Mouse (Mus musculus) limb, embryonic 11.5 days (tissue): Measurements from ENCODE around the gene Macrod1. TPM values are rescaled to one million over a fixed set of nuclear protein-coding genes. Genes with fewer than 3 reads are reported as not detected.
A peak's percentile ranks its signal among the peaks of the same experiment; 100 is the strongest.

Source experiments
- ATAC-seq: fragments of 200-750 bp; cut with Nextera tagmentation; 2 replicates; pipeline ENCODE4 v1.8.0; 2017; ENCODE audit warnings: low read depth; ENCODE audit not compliant: insufficient number of reproducible peaks, low FRiP score, low TSS enrichment
- DNase-seq: peaks from one replicate; pipeline ENCODE4 v3.0.0-alpha.2; 2015; ENCODE audit warnings: low spot score
- H3K27ac ChIP-seq: fragments of 300-500 bp; sonication (generic); replicated peaks from 2 replicates; pipeline ENCODE4 v1.5.1; 2014; ENCODE audit warnings: low read depth, mild to moderate bottlenecking, low read length
- H3K27me3 ChIP-seq: fragments of 300-500 bp; sonication (generic); 2 replicates; pipeline ENCODE4 v1.6.1; 2014; ENCODE audit warnings: mild to moderate bottlenecking, low read length, mixed read lengths; ENCODE audit not compliant: control insufficient read depth, insufficient read depth
- H3K36me3 ChIP-seq: fragments of 300-500 bp; sonication (generic); 2 replicates; pipeline ENCODE4 v1.6.1; 2014; ENCODE audit warnings: mild to moderate bottlenecking, low read length, moderate library complexity, mixed read lengths; ENCODE audit not compliant: control insufficient read depth, insufficient read depth
- H3K4me1 ChIP-seq: fragments of 300-500 bp; sonication (generic); 2 replicates; pipeline ENCODE4 v1.6.1; 2014; ENCODE audit warnings: low read length, mixed read lengths; ENCODE audit not compliant: control insufficient read depth, insufficient read depth
- H3K4me2 ChIP-seq: fragments of 300-500 bp; sonication (generic); 2 replicates; pipeline ENCODE4 v1.6.1; 2014; ENCODE audit warnings: low read depth, mild to moderate bottlenecking, moderate library complexity; ENCODE audit not compliant: severe bottlenecking
- H3K4me3 ChIP-seq: fragments of 300-500 bp; sonication (generic); 2 replicates; pipeline ENCODE4 v1.5.1; 2014; ENCODE audit warnings: low read depth, low read length
- H3K9ac ChIP-seq: fragments of 300-500 bp; sonication (generic); 2 replicates; pipeline ENCODE4 v1.6.1; 2014; ENCODE audit warnings: mild to moderate bottlenecking, low read length
- H3K9me3 ChIP-seq: fragments of 300-500 bp; sonication (generic); 2 replicates; pipeline ENCODE4 v1.6.1; 2016; ENCODE audit warnings: low read length; ENCODE audit not compliant: control insufficient read depth
- WGBS: fragments of 180-500 bp; shearing (Covaris S2); extraction: QIAGEN DNeasy Blood & Tissue Kit; methylation state at CpG from one replicate; pipeline ENCODE4 v1.1.7; 2014; 5-methylcytosine and 5-hydroxymethylcytosine counted together
- polyA plus RNA-seq: library from polyadenylated mRNA; unstranded; fragments of >200 nt; fragmentation: Nextera tagmentation; extraction: Ambion mirVana; gene quantifications from 2 replicates; pipeline ENCODE4 v1.2.1, GENCODE M21; 2014

Macrod1 gene
- polyA plus RNA-seq, 1 experiment from 2014 or later, result 4.1 TPM

GRCm38 (mm10) chr19:7062110-7062509 lies 5.5 kb downstream of the Macrod1 start:
- no peak for DNase-seq
- Histone ChIP-seq H3K4me3 (no peak overlapping the region), H3K27ac (no peak overlapping the region), H3K27me3 (peaks cover 5% of the 10 kb centered on the region), H3K4me1 (peaks cover 20% of the 10 kb centered on the region; the same call in 1 of the 2 replicates), H3K9me3 (no peaks in the 10 kb centered on the region), H3K9ac (no peak overlapping the region), H3K36me3 (no peaks in the 10 kb centered on the region), H3K4me2 (no peak overlapping the region)
- 84% methylated on average over 5 of the region's 5 CpGs for WGBS
- no peak for ATAC-seq

GRCm38 (mm10) chr19:7062916-7063315 lies 6.3 kb downstream of the Macrod1 start:
- H3K9me3 ChIP-seq, result no peaks in the 10 kb centered on the region
- H3K36me3 ChIP-seq, result no peaks in the 10 kb centered on the region
- H3K4me3 ChIP-seq, result no peak overlapping the region
- DNase-seq (no peak), ATAC-seq (no peak)
- peaks cover 10% of the 10 kb centered on the region for H3K27me3 ChIP-seq
- no peak overlapping the region for H3K27ac ChIP-seq
- no peak overlapping the region for H3K9ac ChIP-seq
- WGBS, result 87% methylated on average over 8 of the region's 8 CpGs
- peaks cover 19% of the 10 kb centered on the region; the same call in 1 of the 2 replicates for H3K4me1 ChIP-seq
- H3K4me2 ChIP-seq, result no peak overlapping the region

GRCm38 (mm10) chr19:7064571-7064970 lies 8.0 kb downstream of the Macrod1 start:
- 0% methylated on average over 3 of the region's 3 CpGs for WGBS

GRCm38 (mm10) chr19:7066034-7066827 lies 9.6 kb downstream of the Macrod1 start:
- H3K27me3 ChIP-seq, result peaks cover 11% of the 10 kb centered on the region
- peaks cover 45% of the 10 kb centered on the region for H3K4me1 ChIP-seq
- no peaks in the 10 kb centered on the region for H3K36me3 ChIP-seq
- H3K9me3 ChIP-seq, result no peaks in the 10 kb centered on the region
- WGBS, result 35% methylated on average over 15 of the region's 15 CpGs
- DNase-seq (no peak), ATAC-seq (no peak)
- no peak overlapping the region for H3K4me2 ChIP-seq
- H3K9ac ChIP-seq, result peak overlapping the region; percentile 34
- no peak overlapping the region for H3K4me3 ChIP-seq
- H3K27ac ChIP-seq, result no peak overlapping the region

More at GRCm38 (mm10) chr19:7064571-7064970, 8.0 kb downstream of the Macrod1 start:
- Histone ChIP-seq H3K36me3 (no peaks in the 10 kb centered on the region), H3K9me3 (no peaks in the 10 kb centered on the region), H3K27ac (no peak overlapping the region), H3K4me2 (no peak overlapping the region), H3K4me1 (peaks cover 31% of the 10 kb centered on the region), H3K27me3 (peaks cover 11% of the 10 kb centered on the region), H3K4me3 (no peak overlapping the region), H3K9ac (no peak overlapping the region)
- ATAC-seq, result peak; percentile 38; the same call in 1 of the 2 replicates
- peak; percentile 94 for DNase-seq

- no peak overlapping the region for H3K4me3 ChIP-seq
- no peak for ATAC-seq
- H3K4me1 ChIP-seq, result peaks cover 45% of the 10 kb centered on the region
- WGBS, result 29% methylated on average over 8 of the region's 8 CpGs
- H3K9ac ChIP-seq, result peak overlapping the region; percentile 34; the same call in 1 of the 2 replicates
- no peak for DNase-seq
- no peak overlapping the region for H3K27ac ChIP-seq
- H3K4me2 ChIP-seq, result no peak overlapping the region
- no peaks in the 10 kb centered on the region for H3K9me3 ChIP-seq
- peaks cover 11% of the 10 kb centered on the region for H3K27me3 ChIP-seq
- H3K36me3 ChIP-seq, result no peaks in the 10 kb centered on the region
Measured at GRCm38 (mm10) chr19:7066828-7067342, 10.3 kb downstream of the Macrod1 start.

- H3K4me1 ChIP-seq, result peaks cover 45% of the 10 kb centered on the region
- H3K4me2 ChIP-seq, result no peak overlapping the region
- no peak overlapping the region for H3K4me3 ChIP-seq
- no peaks in the 10 kb centered on the region for H3K9me3 ChIP-seq
- DNase-seq (no peak), ATAC-seq (no peak)
- no peaks in the 10 kb centered on the region for H3K36me3 ChIP-seq
- no peak overlapping the region for H3K9ac ChIP-seq
- WGBS, result 41% methylated on average over 20 of the region's 20 CpGs
- peaks cover 11% of the 10 kb centered on the region for H3K27me3 ChIP-seq
- no peak overlapping the region for H3K27ac ChIP-seq
Measured at GRCm38 (mm10) chr19:7067344-7068050, 10.9 kb downstream of the Macrod1 start.

GRCm38 (mm10) chr19:7068136-7068535 lies 11.5 kb downstream of the Macrod1 start:
- H3K9ac ChIP-seq, result no peak overlapping the region
- no peak overlapping the region for H3K27ac ChIP-seq
- H3K4me2 ChIP-seq, result peak overlapping the region; percentile 10; the same call in 1 of the 2 replicates
- DNase-seq (peak; percentile 93), ATAC-seq (peak; percentile 42; the same call in 1 of the 2 replicates)
- H3K36me3 ChIP-seq, result no peaks in the 10 kb centered on the region
- no peaks in the 10 kb centered on the region for H3K9me3 ChIP-seq
- peaks cover 45% of the 10 kb centered on the region for H3K4me1 ChIP-seq
- H3K27me3 ChIP-seq, result peaks cover 11% of the 10 kb centered on the region
- WGBS, result under 1% methylated on average over 14 of the region's 14 CpGs
- no peak overlapping the region for H3K4me3 ChIP-seq
